9 mouse cellular contexts compared by ENCODE assay signal in genomic region chr4:138251819-138252218, GRCm38 (mm10). TPM values are rescaled to one million over a fixed set of nuclear protein-coding genes. Genes with fewer than 3 reads are reported as not detected.
DNase-seq lines count a peak whose midpoint lies in the region; ATAC-seq and TF ChIP-seq lines count a peak whose summit lies in the region.
"Had no signal": no experiment of that assay in that cellular context is flagged by ENCODE, and none has a peak within 500 bp of the region (broad histone marks: within the 10 kb centered on the region; RNA-seq: fewer than 3 reads in every experiment).

No protein-coding gene starts in this region.

- peak overlapping the region; percentile 6 for H3K27ac ChIP-seq in heart, embryonic 10.5 days
- H3K27ac ChIP-seq in MEL (ENCODE audit: control insufficient read depth, low read depth, low read length) = no peak overlapping the region
- no peak overlapping the region for H3K27ac ChIP-seq in embryonic facial prominence, embryonic 13.5 days
- H3K27ac ChIP-seq in intestine, embryonic 14.5 days (ENCODE audit: low read depth) = no peak overlapping the region
- H3K27ac ChIP-seq in liver, postnatal 0 days (ENCODE audit: low read depth) = no peak overlapping the region
- H3K27ac ChIP-seq in stomach, embryonic 14.5 days (ENCODE audit: low read length) = no peak overlapping the region

- H3K9ac ChIP-seq in MEL (ENCODE audit: control insufficient read depth, low read depth, low read length, poor library complexity, severe bottlenecking) = peak overlapping the region; percentile 23; the same call in 1 of the 2 replicates
- H3K9ac ChIP-seq in embryonic facial prominence, embryonic 13.5 days = peak overlapping the region; percentile 37; the same call in 1 of the 2 replicates
- H3K9ac ChIP-seq in intestine, embryonic 14.5 days (ENCODE audit: low read length) = no peak overlapping the region
- peak overlapping the region; percentile 18; the same call in 1 of the 2 replicates for H3K9ac ChIP-seq in liver, postnatal 0 days (replicated peaks)
- no peak overlapping the region for H3K9ac ChIP-seq in stomach, embryonic 14.5 days (replicated peaks; ENCODE audit: low read depth, low read length)

- no peak for TF ChIP-seq RAD21 in MEL (IDR thresholded peaks at IDR 0.05; ENCODE audit: low read depth, low read length)

- peaks cover 80% of the 10 kb centered on the region for H3K27me3 ChIP-seq in heart, embryonic 10.5 days (ENCODE audit: insufficient read depth, poor library complexity, severe bottlenecking)
- no peaks in the 10 kb centered on the region for H3K27me3 ChIP-seq in MEL (ENCODE audit: control insufficient read depth in 1 of 2, insufficient read depth in 2 of 2, low read length in 2 of 2)
- H3K27me3 ChIP-seq in embryonic facial prominence, embryonic 13.5 days = peaks cover 37% of the 10 kb centered on the region
- H3K27me3 ChIP-seq in intestine, embryonic 14.5 days (replicated peaks; ENCODE audit: control insufficient read depth, insufficient read depth, low read length) = peaks cover 14% of the 10 kb centered on the region; the same call in 1 of the 2 replicates
- H3K27me3 ChIP-seq in liver, postnatal 0 days (ENCODE audit: insufficient read depth, low read length) = peaks cover 31% of the 10 kb centered on the region
- H3K27me3 ChIP-seq in stomach, embryonic 14.5 days (ENCODE audit: control insufficient read depth, insufficient read depth, low read length) = peaks cover 16% of the 10 kb centered on the region

- peak in 2 of 3 experiments; percentile 8 to 9; a peak in 1 of 6 replicates for TF ChIP-seq CTCF in MEL (IDR thresholded peaks at IDR 0.05 in 2 of 3, conservative IDR thresholded peaks at IDR 0.05 in 1 of 3; ENCODE audit: control insufficient read depth in 1 of 3, insufficient read depth in 1 of 3, low read depth in 2 of 3, low read length in 3 of 3, poor library complexity in 1 of 3, severe bottlenecking in 1 of 3)
- peak; percentile 42 for TF ChIP-seq CTCF in liver, postnatal 0 days (IDR thresholded peaks at IDR 0.05; ENCODE audit: low read depth)

- H3K4me2 ChIP-seq in embryonic facial prominence, embryonic 13.5 days = peak overlapping the region; percentile 100
- peak overlapping the region; percentile 43 for H3K4me2 ChIP-seq in intestine, embryonic 14.5 days (ENCODE audit: low read length)
- peak overlapping the region; percentile 51 for H3K4me2 ChIP-seq in liver, postnatal 0 days (ENCODE audit: low read depth, low read length)
- H3K4me2 ChIP-seq in stomach, embryonic 14.5 days (replicated peaks; ENCODE audit: low read depth, low read length) = peak overlapping the region; percentile 32

- no peaks in the 10 kb centered on the region for H3K79me2 ChIP-seq in MEL (ENCODE audit: control insufficient read depth, insufficient read depth, low read length, poor library complexity)

- ATAC-seq in embryonic facial prominence, embryonic 13.5 days (ENCODE audit: insufficient number of reproducible peaks, insufficient read depth, low FRiP score, low TSS enrichment, low read depth) = no peak
- ATAC-seq in intestine, embryonic 14.5 days (replicated peaks; ENCODE audit: low FRiP score, low TSS enrichment, low read depth) = peak; percentile 17; the same call in 1 of the 2 replicates
- ATAC-seq in liver, postnatal 0 days = peak; percentile 28; the same call in 1 of the 2 replicates
- peak; percentile 44; the same call in 1 of the 2 replicates for ATAC-seq in stomach, embryonic 14.5 days (ENCODE audit: insufficient number of reproducible peaks, insufficient read depth, low FRiP score, low read depth)

- peaks cover 41% of the 10 kb centered on the region for H3K4me1 ChIP-seq in heart, embryonic 10.5 days
- H3K4me1 ChIP-seq in MEL (ENCODE audit: control insufficient read depth in 1 of 2, insufficient read depth in 2 of 2, low read length in 2 of 2) = peaks cover 0 to 10% of the 10 kb centered on the region in 2 experiments; a peak in 3 of 4 replicates
- peaks cover 36% of the 10 kb centered on the region for H3K4me1 ChIP-seq in embryonic facial prominence, embryonic 13.5 days
- H3K4me1 ChIP-seq in intestine, embryonic 14.5 days (replicated peaks; ENCODE audit: control insufficient read depth, insufficient read depth, low read length) = peaks cover 25% of the 10 kb centered on the region
- H3K4me1 ChIP-seq in liver, postnatal 0 days (ENCODE audit: insufficient read depth) = peaks cover 26% of the 10 kb centered on the region
- peaks cover 17% of the 10 kb centered on the region for H3K4me1 ChIP-seq in stomach, embryonic 14.5 days (ENCODE audit: control insufficient read depth, insufficient read depth, low read length)

- TF ChIP-seq POLR2A in MEL (IDR thresholded peaks at IDR 0.05; ENCODE audit: control insufficient read depth in 1 of 2, insufficient read depth in 1 of 2, low read depth in 1 of 2, low read length in 2 of 2, poor library complexity in 1 of 2) = no peak

- no peak for TF ChIP-seq EP300 in MEL (IDR thresholded peaks at IDR 0.05; ENCODE audit: low read depth in 1 of 2, low read length in 2 of 2)
- TF ChIP-seq EP300 in liver, postnatal 0 days (IDR thresholded peaks at IDR 0.05; ENCODE audit: low read depth) = no peak

- H3K36me3 ChIP-seq in heart, embryonic 10.5 days = peaks cover 6% of the 10 kb centered on the region; the same call in 1 of the 2 replicates
- 0 out of 4 replicates have a peak, but pooled peaks cover 0 to 3% of the 10 kb centered on the region in 2 experiments for H3K36me3 ChIP-seq in MEL (ENCODE audit: control insufficient read depth in 1 of 2, insufficient read depth in 2 of 2, low read length in 2 of 2)
- peaks cover 9% of the 10 kb centered on the region for H3K36me3 ChIP-seq in embryonic facial prominence, embryonic 13.5 days
- H3K36me3 ChIP-seq in intestine, embryonic 14.5 days (ENCODE audit: control insufficient read depth, insufficient read depth, low read length) = no peaks in the 10 kb centered on the region
- peaks cover 4% of the 10 kb centered on the region for H3K36me3 ChIP-seq in liver, postnatal 0 days (replicated peaks; ENCODE audit: insufficient read depth, low read length)
- H3K36me3 ChIP-seq in stomach, embryonic 14.5 days (ENCODE audit: control insufficient read depth, insufficient read depth, low read length) = no peaks in the 10 kb centered on the region; the same call in 1 of the 2 replicates

- WGBS in heart, embryonic 10.5 days = under 1% methylated on average over 14 of the region's 14 CpGs
- 0% methylated on average over 14 of the region's 14 CpGs for WGBS in embryonic facial prominence, embryonic 13.5 days
- 2% methylated on average over 14 of the region's 14 CpGs for WGBS in intestine, embryonic 14.5 days
- 1% methylated on average over 14 of the region's 14 CpGs for WGBS in liver, postnatal 0 days (ENCODE audit: insufficient replicate concordance)
- 1% methylated on average over 14 of the region's 14 CpGs for WGBS in stomach, embryonic 14.5 days

- H3K9me3 ChIP-seq in heart, embryonic 10.5 days = no peaks in the 10 kb centered on the region
- H3K9me3 ChIP-seq in MEL (replicated peaks; ENCODE audit: insufficient read depth, low read length) = no peaks in the 10 kb centered on the region
- H3K9me3 ChIP-seq in embryonic facial prominence, embryonic 13.5 days = no peaks in the 10 kb centered on the region
- no peaks in the 10 kb centered on the region for H3K9me3 ChIP-seq in intestine, embryonic 14.5 days (ENCODE audit: control insufficient read depth, low read length)
- H3K9me3 ChIP-seq in liver, postnatal 0 days (ENCODE audit: low read length) = no peaks in the 10 kb centered on the region
- no peaks in the 10 kb centered on the region for H3K9me3 ChIP-seq in stomach, embryonic 14.5 days (ENCODE audit: control insufficient read depth, low read depth, low read length)

- DNase-seq in heart, embryonic 10.5 days (ENCODE audit: low spot score) = no peak
- DNase-seq in heart, postnatal 25 days (ENCODE audit: low spot score) = no peak
- peak; percentile 62 for DNase-seq in MEL (ENCODE audit: low read depth, low spot score)
- peak; percentile 73 for DNase-seq in intestine, embryonic 14.5 days (ENCODE audit: low spot score)
- DNase-seq in liver, postnatal 0 days = peak; percentile 46
- no peak for DNase-seq in adipocyte (ENCODE audit: low spot score)

- peak overlapping the region; percentile 71 for H3K4me3 ChIP-seq in heart, embryonic 10.5 days
- peak overlapping the region; percentile 11 to 23; a peak in 3 of 4 replicates for H3K4me3 ChIP-seq in MEL (ENCODE audit: control insufficient read depth in 1 of 2, insufficient read depth in 1 of 2, low read depth in 2 of 2, low read length in 2 of 2)
- H3K4me3 ChIP-seq in embryonic facial prominence, embryonic 13.5 days = peak overlapping the region; percentile 32
- peak overlapping the region; percentile 19 for H3K4me3 ChIP-seq in intestine, embryonic 14.5 days (ENCODE audit: low read depth, low read length)
- peak overlapping the region; percentile 27 for H3K4me3 ChIP-seq in liver, postnatal 0 days (ENCODE audit: low read depth, low read length)
- peak overlapping the region; percentile 9 for H3K4me3 ChIP-seq in stomach, embryonic 14.5 days (ENCODE audit: low read depth, low read length)

- intact Hi-C loops in heart, postnatal 25 days (cut with DNase I) = no loop called here

RNA-seq across cellular contexts. Expression of gene Kif17, which starts 1.6 kb away (rescaled TPM):
- 0.60 and 0.64 TPM in 2 replicates for polyA plus RNA-seq in heart, embryonic 10.5 days (2016; fragmentation: Nextera tagmentation; extraction: Ambion mirVana)
- under 1 TPM; 0.13 to 0.22 TPM for total RNA-seq in heart, postnatal 25 days (2021)
- 0.23 and 0.54 TPM in 2 replicates for total RNA-seq in MEL (2012; rRNA removed)
- 1 to 10 TPM in 1 of 2 experiments, not detected in 1; 2.5 TPM for polyA plus RNA-seq in MEL (2012; ENCODE audit: insufficient read depth in 1 of 2, insufficient read length in 2 of 2, low read depth in 1 of 2, low replicate concordance in 2 of 2, missing spikeins in 1 of 2)
- 1.4 and 1.7 TPM in 2 replicates for polyA plus RNA-seq in embryonic facial prominence, embryonic 13.5 days (2015; fragmentation: Nextera tagmentation; extraction: Ambion mirVana)
- 0.69 and 1.0 TPM in 2 replicates for polyA plus RNA-seq in intestine, embryonic 14.5 days (2014; fragmentation: Nextera tagmentation; extraction: Ambion mirVana)
- 0.07 and 0.08 TPM in 2 replicates for polyA plus RNA-seq in liver, postnatal 0 days (2015; fragmentation: Nextera tagmentation; extraction: Ambion mirVana)
- polyA plus RNA-seq in stomach, embryonic 14.5 days (2014; fragmentation: Nextera tagmentation; extraction: Ambion mirVana) = 0.98 and 1.5 TPM in 2 replicates
- total RNA-seq: neutrophil, adult 5-6 weeks had no signal

RNA-seq across cellular contexts. Expression of gene Sh2d5, which starts 1.6 kb away (rescaled TPM):
- 0.65 and 0.89 TPM in 2 replicates for polyA plus RNA-seq in heart, embryonic 10.5 days (2016; fragmentation: Nextera tagmentation; extraction: Ambion mirVana)
- total RNA-seq in heart, postnatal 25 days (2021) = under 1 TPM in 1 of 2 experiments, not detected in 1; 0.25 TPM
- 1.3 and 2.0 TPM in 2 replicates for total RNA-seq in MEL (2012; rRNA removed)
- polyA plus RNA-seq in MEL (2012; ENCODE audit: insufficient read depth in 1 of 2, insufficient read length in 2 of 2, low read depth in 1 of 2, low replicate concordance in 2 of 2, missing spikeins in 1 of 2) = 1 to 10 TPM in 1 of 2 experiments, not detected in 1; 2.8 TPM
- polyA plus RNA-seq in embryonic facial prominence, embryonic 13.5 days (2015; fragmentation: Nextera tagmentation; extraction: Ambion mirVana) = 0.79 and 1.2 TPM in 2 replicates
- polyA plus RNA-seq in intestine, embryonic 14.5 days (2014; fragmentation: Nextera tagmentation; extraction: Ambion mirVana) = 1.0 and 1.2 TPM in 2 replicates
- polyA plus RNA-seq in liver, postnatal 0 days (2015; fragmentation: Nextera tagmentation; extraction: Ambion mirVana) = 0.40 and 0.51 TPM in 2 replicates
- polyA plus RNA-seq in stomach, embryonic 14.5 days (2014; fragmentation: Nextera tagmentation; extraction: Ambion mirVana) = 0.41 and 0.48 TPM in 2 replicates

RNA-seq across cellular contexts. Expression of gene Hp1bp3, which starts 35.7 kb away (rescaled TPM):
- 90.6 and 104 TPM in 2 replicates for polyA plus RNA-seq in heart, embryonic 10.5 days (2016; fragmentation: Nextera tagmentation; extraction: Ambion mirVana)
- total RNA-seq in heart, postnatal 25 days (2021) = 10 to 100 TPM; 80.9 to 81.8 TPM
- total RNA-seq in MEL (2012; rRNA removed) = 39.1 and 45.1 TPM in 2 replicates
- polyA plus RNA-seq in MEL (2012; ENCODE audit: insufficient read depth in 1 of 2, insufficient read length in 2 of 2, low read depth in 1 of 2, low replicate concordance in 2 of 2, missing spikeins in 1 of 2) = 10 to 100 TPM in 1 of 2 experiments, not detected in 1; 74.0 TPM
- 218 and 228 TPM in 2 replicates for polyA plus RNA-seq in embryonic facial prominence, embryonic 13.5 days (2015; fragmentation: Nextera tagmentation; extraction: Ambion mirVana)
- 154 and 158 TPM in 2 replicates for polyA plus RNA-seq in intestine, embryonic 14.5 days (2014; fragmentation: Nextera tagmentation; extraction: Ambion mirVana)
- polyA plus RNA-seq in liver, postnatal 0 days (2015; fragmentation: Nextera tagmentation; extraction: Ambion mirVana) = 35.1 and 43.6 TPM in 2 replicates
- 192 and 196 TPM in 2 replicates for polyA plus RNA-seq in stomach, embryonic 14.5 days (2014; fragmentation: Nextera tagmentation; extraction: Ambion mirVana)

RNA-seq across cellular contexts. Expression of gene Ddost, which starts 52.7 kb away (rescaled TPM):
- 340 and 349 TPM in 2 replicates for polyA plus RNA-seq in heart, embryonic 10.5 days (2016; fragmentation: Nextera tagmentation; extraction: Ambion mirVana)
- 10 to 100 TPM; 63.6 to 68.4 TPM for total RNA-seq in heart, postnatal 25 days (2021)
- 251 and 283 TPM in 2 replicates for total RNA-seq in MEL (2012; rRNA removed)
- polyA plus RNA-seq in MEL (2012; ENCODE audit: insufficient read depth in 1 of 2, insufficient read length in 2 of 2, low read depth in 1 of 2, low replicate concordance in 2 of 2, missing spikeins in 1 of 2) = 100 to 1,000 TPM in 1 of 2 experiments, 10 to 100 TPM in 1; 68.9 to 402 TPM
- 317 and 321 TPM in 2 replicates for polyA plus RNA-seq in embryonic facial prominence, embryonic 13.5 days (2015; fragmentation: Nextera tagmentation; extraction: Ambion mirVana)
- polyA plus RNA-seq in intestine, embryonic 14.5 days (2014; fragmentation: Nextera tagmentation; extraction: Ambion mirVana) = 348 and 351 TPM in 2 replicates
- 102 and 111 TPM in 2 replicates for polyA plus RNA-seq in liver, postnatal 0 days (2015; fragmentation: Nextera tagmentation; extraction: Ambion mirVana)
- 351 and 363 TPM in 2 replicates for polyA plus RNA-seq in stomach, embryonic 14.5 days (2014; fragmentation: Nextera tagmentation; extraction: Ambion mirVana)

Comparison
In these comparisons a context has a peak if more than half of its experiments do, and no peak if none do; other contexts are left out.
1. DNase-seq: peak in MEL (single experiment), intestine, embryonic 14.5 days (single experiment) and liver, postnatal 0 days (single experiment); none in heart, embryonic 10.5 days (single experiment), heart, postnatal 25 days (single experiment) and adipocyte (single experiment).
2. H3K4me3 ChIP-seq: peak in every context shown above with its lines; median percentile 71 in heart, embryonic 10.5 days; 32 in embryonic facial prominence, embryonic 13.5 days; 27 in liver, postnatal 0 days; 19 in intestine, embryonic 14.5 days; 17 in MEL; 9 in stomach, embryonic 14.5 days.
3. H3K9ac ChIP-seq: peak in MEL (single experiment), embryonic facial prominence, embryonic 13.5 days (single experiment) and liver, postnatal 0 days (single experiment); none in intestine, embryonic 14.5 days (single experiment) and stomach, embryonic 14.5 days (single experiment).
4. H3K4me2 ChIP-seq: peak in every context shown above with its lines; median percentile 100 in embryonic facial prominence, embryonic 13.5 days; 51 in liver, postnatal 0 days; 43 in intestine, embryonic 14.5 days; 32 in stomach, embryonic 14.5 days.